Comparison of ENCODE assay signal across 8 mouse cellular contexts in the genomic region with DNA sequence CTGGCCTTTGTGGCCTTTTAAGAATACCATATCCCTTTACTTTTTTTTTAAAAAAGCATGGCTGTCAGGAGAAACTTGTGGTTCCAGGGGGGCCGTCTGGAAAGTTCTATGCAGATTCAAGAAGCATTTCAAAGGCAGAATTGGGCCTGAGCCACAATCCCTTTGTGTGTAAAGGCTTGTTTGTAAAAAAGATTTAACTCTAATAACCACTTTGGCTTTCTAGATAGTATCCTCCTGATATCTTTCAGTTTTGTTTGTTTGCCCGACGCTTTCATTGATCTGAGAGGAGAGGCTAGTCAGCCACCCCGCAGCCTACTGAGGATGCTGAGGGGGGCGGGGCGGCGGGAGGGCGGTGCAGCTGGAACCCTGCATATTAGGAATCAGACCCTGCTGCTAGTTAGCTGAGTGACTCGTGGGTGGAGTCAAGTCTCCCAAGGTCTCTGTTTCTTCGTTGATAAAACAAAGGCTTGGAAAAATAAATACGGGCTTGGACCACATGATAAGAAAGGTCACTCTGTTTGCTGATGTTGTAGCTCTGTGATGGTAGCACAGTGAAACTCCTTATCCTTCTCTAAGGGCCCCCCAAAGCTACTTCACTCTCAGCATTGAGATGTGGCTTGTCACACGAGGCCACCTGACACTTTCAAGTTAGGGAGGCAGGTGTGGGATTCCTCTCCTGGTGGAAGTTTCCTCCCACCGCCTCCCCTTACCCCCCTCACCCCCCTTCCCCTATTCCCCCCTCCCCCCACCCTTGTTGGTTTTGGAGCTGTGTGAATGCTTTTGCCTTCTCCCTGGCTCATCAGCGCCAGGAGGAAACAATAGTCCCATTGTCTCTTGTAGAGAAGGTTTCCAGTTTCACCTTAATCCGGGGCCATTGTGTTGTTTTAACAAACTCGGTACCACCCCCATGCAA.
DNase-seq lines count a peak whose midpoint lies in the region; ATAC-seq and TF ChIP-seq lines count a peak whose summit lies in the region.

No protein-coding gene starts in this region.

- H3K4me1 ChIP-seq in heart, embryonic 11.5 days (ENCODE audit: control insufficient read depth, insufficient read depth, low read length) = peaks cover 31% of the 10 kb centered on the region
- H3K4me1 ChIP-seq in liver, adult 2 months (ENCODE audit: control insufficient read depth, insufficient read depth, low read length) = peaks cover 6% of the 10 kb centered on the region

- TF ChIP-seq CTCF in liver, adult 2 months (IDR thresholded peaks at IDR 0.05; ENCODE audit: low read depth, low read length) = no peak

- no peaks in the 10 kb centered on the region; the same call in 1 of the 2 replicates for H3K79me2 ChIP-seq in liver, adult 2 months (ENCODE audit: control insufficient read depth, insufficient read depth, low read length)

- ATAC-seq in heart, embryonic 11.5 days (replicated peaks; ENCODE audit: insufficient number of reproducible peaks, low FRiP score, low TSS enrichment) = peak; percentile 85

- no peaks in the 10 kb centered on the region for H3K9me3 ChIP-seq in heart, embryonic 11.5 days (replicated peaks; ENCODE audit: control insufficient read depth, low read length)

- no peak for TF ChIP-seq POLR2A in liver, adult 2 months (IDR thresholded peaks at IDR 0.05; ENCODE audit: extremely low read depth, insufficient read depth, low read length)

- H3K27me3 ChIP-seq in heart, embryonic 11.5 days (ENCODE audit: control insufficient read depth, insufficient read depth, low read length) = no peaks in the 10 kb centered on the region
- no peaks in the 10 kb centered on the region for H3K27me3 ChIP-seq in liver, adult 2 months (ENCODE audit: control insufficient read depth, insufficient read depth, low read length)

- H3K9ac ChIP-seq in heart, embryonic 11.5 days (ENCODE audit: low read depth, low read length) = no peak overlapping the region
- no peak overlapping the region for H3K9ac ChIP-seq in liver, adult 2 months (ENCODE audit: low read depth, low read length)

- peak overlapping the region; percentile 55 for H3K4me2 ChIP-seq in heart, embryonic 11.5 days

- H3K27ac ChIP-seq in heart, embryonic 11.5 days (ENCODE audit: low read depth, low read length) = peak overlapping the region; percentile 77
- H3K27ac ChIP-seq in liver, adult 2 months (replicated peaks; ENCODE audit: insufficient read depth, low read depth, low read length) = no peak overlapping the region

- peak; percentile 30 for DNase-seq in adrenal gland, postnatal 10 days
- DNase-seq in adrenal gland, adult 18-20 months (ENCODE audit: low spot score in 2 of 2) = no peak
- DNase-seq in adrenal gland, postnatal 36 days = peak; percentile 23 to 48
- peak; percentile 58 for DNase-seq in liver, adult 2 months (ENCODE audit: extremely low read depth, low read depth, low spot score)
- DNase-seq in retina, postnatal 1 day = peak; percentile 94
- DNase-seq in right cerebral cortex, adult 2 months (ENCODE audit: low spot score in 2 of 2) = no peak
- no peak for DNase-seq in gastrocnemius, adult 8-10 months (ENCODE audit: low spot score in 2 of 2)

- H3K36me3 ChIP-seq in heart, embryonic 11.5 days (ENCODE audit: control insufficient read depth, insufficient read depth, low read length) = no peaks in the 10 kb centered on the region
- no peaks in the 10 kb centered on the region for H3K36me3 ChIP-seq in liver, adult 2 months (ENCODE audit: control insufficient read depth, insufficient read depth, low read length)

- WGBS in heart, embryonic 11.5 days (ENCODE audit: insufficient replicate concordance) = 4% methylated on average over 16 of the region's 16 CpGs
- WGBS in liver, adult 2 months = 11% methylated on average over 16 of the region's 16 CpGs

- H3K4me3 ChIP-seq in heart, embryonic 11.5 days (ENCODE audit: low read depth, low read length) = no peak overlapping the region
- H3K4me3 ChIP-seq in liver, adult 2 months (ENCODE audit: insufficient read depth, low read depth, low read length) = no peak overlapping the region; the same call in 1 of the 2 replicates

Comparison
In these comparisons a context has a peak if more than half of its experiments do, and no peak if none do; other contexts are left out.
1. DNase-seq: peak in adrenal gland, postnatal 10 days (single experiment), adrenal gland, postnatal 36 days (2 of 2), liver, adult 2 months (single experiment) and retina, postnatal 1 day (single experiment); none in adrenal gland, adult 18-20 months (0 of 2), right cerebral cortex, adult 2 months (0 of 2) and gastrocnemius, adult 8-10 months (0 of 2).